Mouse (Mus musculus) liver, postnatal 0 days (tissue): ENCODE data around the gene Lhfp.

Experiments
- CTCF ChIP-seq: sonication (generic); IDR thresholded peaks from 2 replicates; pipeline ENCODE4 v1.5.1; 2016; ENCODE audit warnings: antibody characterized with exemption, low read depth
- EP300 ChIP-seq: IDR thresholded peaks from 2 replicates; pipeline ENCODE4 v1.6.1; 2016; ENCODE audit warnings: antibody characterized with exemption, low read depth, mild to moderate bottlenecking

- no peak for TF ChIP-seq CTCF
- TF ChIP-seq EP300 = no peak
These were observed 189.2 kb downstream of the Lhfp start for GRCm38 (mm10) chr3:53230562-53230961.
